Mouse (Mus musculus): ENCODE results near the gene Olfr1008. TPM values are rescaled to one million over a fixed set of nuclear protein-coding genes. Genes with fewer than 3 reads are reported as not detected.
"Not testable (repeated sequence)": the region's sequence is repeated elsewhere in the genome, so short reads cannot be mapped to it uniquely, and the experiment has no call there.

Gene Olfr1008
- not detected in 2 replicates for total RNA-seq (2021)
- long read RNA-seq = 0 reads

DNA sequence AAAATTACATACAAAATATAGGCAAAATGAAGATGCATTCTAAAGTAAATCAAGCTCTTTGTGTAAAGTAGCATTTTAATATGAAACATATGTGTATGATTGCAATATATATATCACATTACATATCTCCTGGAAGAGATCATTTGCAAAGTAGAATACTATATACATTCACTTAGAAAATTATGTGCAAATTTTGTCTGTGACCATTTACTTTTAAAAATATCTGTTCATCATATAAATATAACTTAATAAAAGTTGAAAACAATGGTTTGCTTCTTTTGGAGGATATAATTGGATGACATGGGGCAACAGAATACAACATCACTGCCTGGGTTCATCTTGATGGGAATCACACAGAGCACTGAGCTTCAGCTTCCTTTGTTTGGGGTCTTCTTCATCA, at the start of gene Olfr1008:
Gene Olfr1008, plus strand, starts transcription at position 301 of the 400 bp plus-strand sequence.
- no peak for DNase-seq

- DNase-seq = no peak
Observed at GRCm38 (mm10) chr2:85650604-85651003, 38.6 kb upstream of the Olfr1008 start, which contains the start of gene Olfr1002. Olfr1002 (minus strand) TSS chr2:85650704.

DNA sequence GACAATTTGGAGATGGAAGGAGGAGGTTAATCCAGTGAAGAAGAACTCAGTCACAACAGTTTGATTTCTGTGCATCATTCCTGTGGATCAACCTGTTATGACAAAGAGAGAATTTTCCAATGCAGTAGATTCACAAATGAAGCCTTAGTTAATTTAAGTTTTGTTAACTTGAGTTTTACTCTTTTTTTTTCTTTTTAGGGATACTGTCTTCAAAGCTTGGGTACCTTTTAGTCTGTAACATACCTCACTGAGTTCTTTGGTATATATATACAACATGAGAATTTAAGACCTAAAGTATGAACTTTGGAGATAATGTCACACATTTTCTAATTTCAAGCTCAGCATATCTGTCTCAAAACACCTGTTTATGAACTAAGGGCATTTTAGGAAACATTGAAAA, 24.9 kb upstream of the Olfr1008 start, which contains the start of gene Olfr154:
Gene Olfr154, minus strand, starts transcription at position 101 of the 400 bp plus-strand sequence.
- not testable (repeated sequence) for DNase-seq

DNA sequence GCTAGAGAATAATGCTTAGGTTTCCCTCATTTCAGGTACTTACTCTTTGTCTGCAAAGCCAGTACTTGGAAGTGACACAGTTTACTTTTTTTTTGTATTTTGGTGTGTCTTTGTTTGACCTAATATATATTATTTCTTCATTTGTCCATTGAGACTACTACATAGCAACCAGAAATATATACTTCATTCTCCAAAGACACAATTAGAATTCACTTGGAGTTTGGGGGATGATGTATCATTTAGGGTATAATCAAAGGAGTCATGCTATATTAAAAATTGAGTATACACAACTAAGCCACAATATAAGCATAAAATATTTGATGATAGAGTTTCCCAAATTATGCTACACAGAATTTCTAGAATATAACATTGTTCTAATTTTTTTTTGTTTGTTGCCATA, 10.6 kb upstream of the Olfr1008 start, which contains the start of gene Olfr1006:
Gene Olfr1006, minus strand, starts transcription at position 101 of the 400 bp plus-strand sequence.
- no peak for DNase-seq

GRCm38 (mm10) chr2:85710680-85711079, 21.4 kb downstream of the Olfr1008 start:
- not testable (repeated sequence) for DNase-seq

DNA sequence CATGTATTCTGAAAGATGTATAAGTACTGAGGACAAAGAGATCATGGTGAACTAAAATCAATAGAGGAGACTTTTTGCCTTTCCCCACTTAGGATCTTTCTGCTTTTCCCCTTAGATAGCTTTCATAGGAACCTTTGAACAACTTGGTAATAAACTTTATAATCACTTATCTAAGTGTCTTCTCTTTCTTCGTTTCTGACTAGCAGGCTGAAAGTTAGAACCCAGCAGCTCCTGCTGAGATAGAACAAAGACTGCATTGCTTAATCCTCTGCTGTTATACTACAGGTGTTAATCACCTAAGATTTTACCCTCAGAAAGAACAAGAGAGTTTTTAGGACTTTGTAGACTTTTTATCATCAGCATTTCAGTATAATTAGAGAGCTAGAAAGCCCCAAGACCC, 21.9 kb downstream of the Olfr1008 start:
- DNase-seq = no peak

- DNase-seq = no peak
Observed at GRCm38 (mm10) chr2:85715119-85715518, 25.9 kb downstream of the Olfr1008 start, which contains the start of gene Olfr1009. Olfr1009 (plus strand) TSS chr2:85715419.

- no peak for DNase-seq
Observed at GRCm38 (mm10) chr2:85725793-85726192, 36.6 kb downstream of the Olfr1008 start.

Other genes with a start within 250 kb of the Olfr1008 start
- not detected in 2 replicates for gene Olfr995, start 245.8 kb upstream of the Olfr1008 start, total RNA-seq (2021)
- gene 4833423E24Rik, start 170.4 kb upstream of the Olfr1008 start, total RNA-seq (2021) = 0.38 and 0.39 TPM in 2 replicates
- gene Olfr996, start 110.2 kb upstream of the Olfr1008 start, total RNA-seq (2021) = not detected in 2 replicates
- gene Olfr998, start 100.5 kb upstream of the Olfr1008 start, total RNA-seq (2021) = not detected in 2 replicates
- not detected in 2 replicates for gene Olfr1000, start 77.5 kb upstream of the Olfr1008 start, total RNA-seq (2021)
- not detected in 2 replicates for gene Olfr1002, start 38.7 kb upstream of the Olfr1008 start, total RNA-seq (2021)
- not detected in 2 replicates for gene Olfr154, start 25.0 kb upstream of the Olfr1008 start, total RNA-seq (2021)
- not detected in 2 replicates for gene Olfr1006, start 10.7 kb upstream of the Olfr1008 start, total RNA-seq (2021)
- 0.30 TPM in 1 of 2 replicates, not detected in the other for gene Olfr1009, start 26.0 kb downstream of the Olfr1008 start, total RNA-seq (2021)
- not detected in 2 replicates for gene Olfr1012, start 73.3 kb downstream of the Olfr1008 start, total RNA-seq (2021)
- 0.06 TPM in 1 of 2 replicates, not detected in the other for gene Olfr1013, start 77.7 kb downstream of the Olfr1008 start, total RNA-seq (2021)
- gene Olfr1014, start 83.3 kb downstream of the Olfr1008 start, total RNA-seq (2021) = 0.38 TPM in 1 of 2 replicates, not detected in the other
- gene Olfr1015, start 92.6 kb downstream of the Olfr1008 start, total RNA-seq (2021) = not detected in 2 replicates
- gene Olfr1016, start 113.1 kb downstream of the Olfr1008 start, total RNA-seq (2021) = not detected in 2 replicates
- gene Olfr1018, start 129.0 kb downstream of the Olfr1008 start, total RNA-seq (2021) = not detected in 2 replicates
- not detected in 2 replicates for gene Olfr1019, start 156.1 kb downstream of the Olfr1008 start, total RNA-seq (2021)
- not detected in 2 replicates for gene Olfr1020, start 157.6 kb downstream of the Olfr1008 start, total RNA-seq (2021)
- gene Olfr1022, start 179.2 kb downstream of the Olfr1008 start, total RNA-seq (2021) = not detected in 2 replicates
- gene Olfr1023, start 196.2 kb downstream of the Olfr1008 start, total RNA-seq (2021) = not detected in 2 replicates
- gene Olfr1024, start 215.6 kb downstream of the Olfr1008 start, total RNA-seq (2021) = not detected in 2 replicates
- not detected in 2 replicates for gene Olfr1025-ps1, start 225.8 kb downstream of the Olfr1008 start, total RNA-seq (2021)
- not detected in 2 replicates for gene Olfr1026, start 232.1 kb downstream of the Olfr1008 start, total RNA-seq (2021)